Mouse (Mus musculus): ENCODE results near the gene Rfc2.

DNA sequence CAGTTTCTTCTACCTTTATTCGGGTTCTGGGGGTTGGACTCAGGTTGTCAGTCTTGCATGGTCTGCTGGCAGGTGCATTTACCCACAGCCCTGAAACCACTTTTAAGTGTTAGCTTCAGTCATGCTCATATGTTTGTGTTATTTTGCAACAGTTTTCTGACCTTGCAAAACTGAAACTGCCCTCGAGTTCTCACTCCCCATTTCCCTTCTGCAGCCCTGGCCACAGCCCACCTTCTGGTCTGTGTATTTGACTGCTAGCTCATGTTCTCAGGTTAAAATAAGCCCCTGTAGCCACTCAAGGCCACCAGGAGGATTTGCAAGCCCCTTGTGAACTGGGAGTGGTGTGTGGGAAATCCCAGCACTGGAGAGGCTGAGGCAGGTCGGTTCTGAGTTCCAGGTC, 8.7 kb downstream of the Rfc2 start:
- TF ChIP-seq TAL1 (IDR thresholded peaks at IDR 0.05; ENCODE audit: low read length) (no peak), GATA1 (IDR thresholded peaks at IDR 0.05; ENCODE audit: low read length) (no peak)

Data from erythroblast, embryonic 14.5 days (primary cell).